Mouse (Mus musculus) monocyte, adult 2 months (primary cell): ENCODE results near the gene Clec2d.
"Not testable (repeated sequence)": the region's sequence is repeated elsewhere in the genome, so short reads cannot be mapped to it uniquely, and the experiment has no call there.

Experiments used
- DNase-seq, 2 experiments: peaks; one replicate each; pipeline ENCODE4 v3.0.0; 2022; ENCODE audit warnings: low spot score in 2 of 2, low read depth in 1 of 2

The Clec2d gene

GRCm38 (mm10) chr6:129186457-129187199 is 6.2 kb downstream of the Clec2d start:
- DNase-seq: no peak

GRCm38 (mm10) chr6:129187200-129187651 is 6.8 kb downstream of the Clec2d start:
- no peak for DNase-seq

- DNase-seq: not testable (repeated sequence)
Observed at GRCm38 (mm10) chr6:129187816-129188215, 7.4 kb downstream of the Clec2d start.

GRCm38 (mm10) chr6:129193431-129193830 is 13.0 kb downstream of the Clec2d start:
- DNase-seq: no peak

GRCm38 (mm10) chr6:129200066-129200465 is 19.7 kb downstream of the Clec2d start:
- DNase-seq: peak; percentile 26 to 50

GRCm38 (mm10) chr6:129202306-129202705 is 21.9 kb downstream of the Clec2d start:
- DNase-seq: no peak

GRCm38 (mm10) chr6:129204342-129204741 is 23.9 kb downstream of the Clec2d start:
- no peak for DNase-seq

- no peak for DNase-seq
Observed at GRCm38 (mm10) chr6:129204838-129205237, 24.4 kb downstream of the Clec2d start.

- DNase-seq: no peak
Observed at GRCm38 (mm10) chr6:129208891-129209519, 28.6 kb downstream of the Clec2d start.

GRCm38 (mm10) chr6:129209785-129210446 is 29.5 kb downstream of the Clec2d start:
- DNase-seq: no peak

GRCm38 (mm10) chr6:129210447-129210790 is 30.0 kb downstream of the Clec2d start:
- no peak for DNase-seq

- DNase-seq: no peak
Observed at GRCm38 (mm10) chr6:129212421-129213195, 32.2 kb downstream of the Clec2d start.

GRCm38 (mm10) chr6:129213497-129213896 is 33.1 kb downstream of the Clec2d start:
- no peak for DNase-seq

GRCm38 (mm10) chr6:129214263-129214662 is 33.8 kb downstream of the Clec2d start:
- DNase-seq: no peak

GRCm38 (mm10) chr6:129215053-129215452 is 34.6 kb downstream of the Clec2d start:
- no peak for DNase-seq

- DNase-seq: no peak
Observed at GRCm38 (mm10) chr6:129215886-129216637, 35.6 kb downstream of the Clec2d start.

GRCm38 (mm10) chr6:129216721-129217230 is 36.4 kb downstream of the Clec2d start:
- DNase-seq: no peak

GRCm38 (mm10) chr6:129218191-129218696 is 37.8 kb downstream of the Clec2d start:
- no peak for DNase-seq

GRCm38 (mm10) chr6:129219897-129220517 is 39.6 kb downstream of the Clec2d start:
- no peak for DNase-seq

- DNase-seq: no peak
Observed at GRCm38 (mm10) chr6:129221053-129221452, 40.6 kb downstream of the Clec2d start.
